Mouse (Mus musculus): ENCODE data around the gene Cab39l. TPM values are rescaled to one million over a fixed set of nuclear protein-coding genes. Genes with fewer than 3 reads are reported as not detected.

The Cab39l gene
- total and polyA plus RNA-seq, 3 experiments, result 19.9 to 49.2 (median 33.1) TPM

DNA sequence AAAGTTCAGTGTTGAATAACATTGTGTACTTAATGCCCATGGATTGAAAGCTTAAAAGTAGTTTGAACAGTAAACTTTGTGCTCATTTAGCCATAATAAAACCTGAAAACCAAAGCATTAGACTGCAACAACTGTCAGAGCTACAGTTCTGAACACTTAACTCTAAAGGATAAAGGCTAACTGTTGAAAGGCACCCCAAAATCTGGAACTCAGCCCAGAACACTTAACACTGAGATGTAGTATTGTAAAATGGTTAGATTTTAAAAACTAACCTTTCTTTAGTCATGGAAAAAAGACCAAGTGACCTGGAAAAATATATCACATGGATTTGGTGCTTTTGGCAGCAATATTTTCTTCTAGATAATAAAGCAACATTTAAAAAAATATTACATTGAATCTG, 7.2 kb downstream of the Cab39l start:
- in situ Hi-C loops (cut with MboI; ENCODE audit: low pct_ligation_motif_present, low pct_unique_long_range_greater_than_20kb, low sequenced_read_pairs), result no loop called here

DNA sequence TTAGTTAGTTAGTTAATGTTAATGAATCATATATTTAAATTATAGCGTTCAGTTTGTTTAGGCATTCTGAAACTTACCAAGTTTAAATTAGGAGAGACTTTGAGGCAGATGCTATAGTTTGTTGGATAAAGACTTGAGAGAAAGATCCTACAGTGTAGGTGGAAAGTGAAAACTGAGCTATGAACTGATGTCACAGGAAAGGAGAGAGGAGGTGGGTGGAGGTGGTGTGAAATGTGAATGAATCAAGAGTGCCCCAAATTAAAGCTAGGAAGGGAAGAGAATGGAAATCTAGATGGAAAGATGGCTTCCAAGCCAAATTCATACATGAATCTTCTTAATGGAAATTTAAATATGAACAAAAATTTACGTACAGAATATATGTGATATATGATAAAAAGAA, 25.7 kb downstream of the Cab39l start:
- no peaks in the 10 kb centered on the region for H3K79me2 ChIP-seq (replicated peaks; ENCODE audit: control insufficient read depth, extremely low read depth, insufficient read depth, poor library complexity, severe bottlenecking)
- no peak for TF ChIP-seq E2F4 (IDR thresholded peaks at IDR 0.05; ENCODE audit: insufficient replicate concordance, low read depth, low read length)
- TF ChIP-seq ZNF384 (IDR thresholded peaks at IDR 0.05; ENCODE audit: low read depth, low read length), result no peak
- TF ChIP-seq ZC3H11A (IDR thresholded peaks at IDR 0.05; ENCODE audit: low read depth, low read length), result no peak
- H3K4me2 ChIP-seq (ENCODE audit: insufficient read depth, low read depth, poor library complexity, severe bottlenecking), result no peak overlapping the region
- no peak overlapping the region for H3K27ac ChIP-seq (ENCODE audit: insufficient read depth, low read depth)
- peaks cover 8 to 47% of the 10 kb centered on the region in 2 experiments for H3K36me3 ChIP-seq (replicated peaks in 1 of 2; ENCODE audit: control insufficient read depth in 1 of 2, insufficient read depth in 1 of 2, low read length in 1 of 2)
- dilution Hi-C loops (cut with MboI; ENCODE audit: extremely low pct_ligation_motif_present, extremely low pct_unique_long_range_greater_than_20kb, low sequenced_read_pairs) (no loop called here), in situ Hi-C loops (cut with MboI; ENCODE audit: low pct_ligation_motif_present, low pct_unique_long_range_greater_than_20kb, low sequenced_read_pairs) (loop anchor here (10.0 kb wide), 2 partner anchors 88 to 138 kb away; no protein-coding TSS in a partner anchor)
- no peak overlapping the region for H3K4me3 ChIP-seq (replicated peaks in 1 of 3; ENCODE audit: low read depth in 2 of 3, low read length in 2 of 3, poor library complexity in 1 of 3)
- no peak overlapping the region for H3K9ac ChIP-seq (ENCODE audit: insufficient read depth, low read depth)
- peaks cover 0 to 17% of the 10 kb centered on the region in 2 experiments; a peak in 2 of 4 replicates for H3K4me1 ChIP-seq (ENCODE audit: control insufficient read depth in 1 of 2, insufficient read depth in 2 of 2)
- no peak for DNase-seq (ENCODE audit: extremely low read depth)
- no peaks in the 10 kb centered on the region for H3K27me3 ChIP-seq (replicated peaks)
- H3K9me3 ChIP-seq (replicated peaks; ENCODE audit: low read length), result no peaks in the 10 kb centered on the region

More for the DNA sequence above, 7.2 kb downstream of the Cab39l start:
- no peak overlapping the region for H3K27ac ChIP-seq (ENCODE audit: insufficient read depth, low read depth)
- peaks cover 3 to 18% of the 10 kb centered on the region in 2 experiments for H3K36me3 ChIP-seq (replicated peaks in 1 of 2; ENCODE audit: control insufficient read depth in 1 of 2, insufficient read depth in 1 of 2, low read length in 1 of 2)
- no peak for DNase-seq (ENCODE audit: extremely low read depth)
- H3K9ac ChIP-seq (ENCODE audit: insufficient read depth, low read depth), result no peak overlapping the region
- H3K4me3 ChIP-seq (replicated peaks in 1 of 3; ENCODE audit: low read depth in 2 of 3, low read length in 2 of 3, poor library complexity in 1 of 3), result no peak overlapping the region
- peaks cover 3% of the 10 kb centered on the region for H3K9me3 ChIP-seq (replicated peaks; ENCODE audit: low read length)
- H3K27me3 ChIP-seq (replicated peaks), result no peaks in the 10 kb centered on the region
- TF ChIP-seq POLR2AphosphoS2 (IDR thresholded peaks at IDR 0.05; ENCODE audit: low read depth, low read length), result no peak
- no peak for TF ChIP-seq TBP (conservative IDR thresholded peaks at IDR 0.05; ENCODE audit: low read depth, low read length)
- TF ChIP-seq HCFC1 (IDR thresholded peaks at IDR 0.05; ENCODE audit: low read depth, low read length), result no peak
- no peak for TF ChIP-seq CTCF (conservative IDR thresholded peaks at IDR 0.05 in 1 of 2, IDR thresholded peaks at IDR 0.05 in 1 of 2; ENCODE audit: low read depth in 2 of 2, low read length in 2 of 2)
- TF ChIP-seq MAFK (IDR thresholded peaks at IDR 0.05; ENCODE audit: insufficient replicate concordance, low read length), result no peak
- no peak for TF ChIP-seq SIN3A (IDR thresholded peaks at IDR 0.05; ENCODE audit: low read length)
- no peak for TF ChIP-seq IRF4 (IDR thresholded peaks at IDR 0.05; ENCODE audit: low read depth, low read length)
- no peak for TF ChIP-seq ETS1 (conservative IDR thresholded peaks at IDR 0.05; ENCODE audit: low read depth, low read length)
- TF ChIP-seq RAD21 (IDR thresholded peaks at IDR 0.05; ENCODE audit: low read depth, low read length), result no peak
- no peak for TF ChIP-seq TCF12 (IDR thresholded peaks at IDR 0.05; ENCODE audit: low read depth, low read length)
- no peak for TF ChIP-seq POLR2A (IDR thresholded peaks at IDR 0.05; ENCODE audit: low read depth, low read length)
- TF ChIP-seq MXI1 (IDR thresholded peaks at IDR 0.05; ENCODE audit: low read depth, low read length), result no peak
- TF ChIP-seq ZC3H11A (IDR thresholded peaks at IDR 0.05; ENCODE audit: low read depth, low read length), result no peak
- TF ChIP-seq USF2 (conservative IDR thresholded peaks at IDR 0.05; ENCODE audit: low read depth, low read length), result no peak
- TF ChIP-seq GABPA (IDR thresholded peaks at IDR 0.05; ENCODE audit: insufficient replicate concordance, low read depth, low read length), result no peak
- TF ChIP-seq JUN (IDR thresholded peaks at IDR 0.05; ENCODE audit: insufficient read depth, low read depth, low read length), result no peak
- TF ChIP-seq MAZ (IDR thresholded peaks at IDR 0.05; ENCODE audit: low read depth, low read length), result no peak
- no peak for TF ChIP-seq MYC (IDR thresholded peaks at IDR 0.05; ENCODE audit: low read depth, low read length)
- peaks cover 10% of the 10 kb centered on the region; the same call in 1 of the 2 replicates for H3K79me2 ChIP-seq (replicated peaks; ENCODE audit: control insufficient read depth, extremely low read depth, insufficient read depth, poor library complexity, severe bottlenecking)
- H3K4me1 ChIP-seq (ENCODE audit: control insufficient read depth in 1 of 2, insufficient read depth in 2 of 2), result peaks cover 0 to under 1% of the 10 kb centered on the region in 2 experiments; a peak in 1 of 4 replicates
- no peak overlapping the region for H3K4me2 ChIP-seq (ENCODE audit: insufficient read depth, low read depth, poor library complexity, severe bottlenecking)
- dilution Hi-C loops (cut with MboI; ENCODE audit: extremely low pct_ligation_motif_present, extremely low pct_unique_long_range_greater_than_20kb, low sequenced_read_pairs), result no loop called here
